Mouse (Mus musculus) retina, adult 2 months (tissue): ENCODE data around the gene Chrnd.

Experiments used
- DNase-seq: peaks from one replicate; pipeline ENCODE4 v3.0.0-alpha.2; 2012; ENCODE audit warnings: low read depth, low spot score

Gene Chrnd

GRCm38 (mm10) chr1:87184751-87185139, 5.7 kb upstream of the Chrnd start:
- peak; percentile 45 for DNase-seq

GRCm38 (mm10) chr1:87185526-87185925, 4.9 kb upstream of the Chrnd start:
- no peak for DNase-seq

GRCm38 (mm10) chr1:87186261-87187036, 4.0 kb upstream of the Chrnd start:
- no peak for DNase-seq

- peak; percentile 36 for DNase-seq
Observed at GRCm38 (mm10) chr1:87187037-87187355, 3.4 kb upstream of the Chrnd start.

GRCm38 (mm10) chr1:87197296-87197695, 6.9 kb downstream of the Chrnd start:
- DNase-seq, result no peak

GRCm38 (mm10) chr1:87198119-87199065, 8.0 kb downstream of the Chrnd start:
- no peak for DNase-seq

- DNase-seq, result no peak
Observed at GRCm38 (mm10) chr1:87200811-87201210, 10.4 kb downstream of the Chrnd start.

GRCm38 (mm10) chr1:87201848-87202247, 11.4 kb downstream of the Chrnd start:
- no peak for DNase-seq

GRCm38 (mm10) chr1:87203779-87204178, 13.4 kb downstream of the Chrnd start:
- no peak for DNase-seq

- no peak for DNase-seq
Observed at GRCm38 (mm10) chr1:87204465-87204864, 14.1 kb downstream of the Chrnd start, which contains the start of gene Chrng. TSS of gene Chrng (plus strand) at chr1:87204657.

- DNase-seq, result no peak
Observed at GRCm38 (mm10) chr1:87205038-87205437, 14.6 kb downstream of the Chrnd start.

GRCm38 (mm10) chr1:87205502-87205901, 15.1 kb downstream of the Chrnd start:
- no peak for DNase-seq

GRCm38 (mm10) chr1:87206339-87206738, 15.9 kb downstream of the Chrnd start:
- no peak for DNase-seq

- DNase-seq, result no peak
Observed at GRCm38 (mm10) chr1:87211431-87211830, 21.0 kb downstream of the Chrnd start.

GRCm38 (mm10) chr1:87213735-87214704, 23.6 kb downstream of the Chrnd start, which contains the start of gene Eif4e2:
TSS of gene Eif4e2 (plus strand) at chr1:87213914.
- peak; percentile 84 for DNase-seq

- no peak for DNase-seq
Observed at GRCm38 (mm10) chr1:87214748-87215147, 24.3 kb downstream of the Chrnd start.

GRCm38 (mm10) chr1:87217938-87218337, 27.5 kb downstream of the Chrnd start:
- DNase-seq, result no peak

GRCm38 (mm10) chr1:87225739-87226138, 35.3 kb downstream of the Chrnd start:
- DNase-seq, result no peak

GRCm38 (mm10) chr1:87226409-87227159, 36.2 kb downstream of the Chrnd start:
- no peak for DNase-seq

- no peak for DNase-seq
Observed at GRCm38 (mm10) chr1:87227160-87227550, 36.7 kb downstream of the Chrnd start.

- DNase-seq, result no peak
Observed at GRCm38 (mm10) chr1:87230606-87231005, 40.2 kb downstream of the Chrnd start.
